Mouse (Mus musculus) stomach, embryonic 16.5 days (tissue): Measurements from ENCODE around the gene She. TPM values are rescaled to one million over a fixed set of nuclear protein-coding genes. Genes with fewer than 3 reads are reported as not detected.
"Not testable (repeated sequence)": the region's sequence is repeated elsewhere in the genome, so short reads cannot be mapped to it uniquely, and the experiment has no call there.

Experiments used
- ATAC-seq: fragments of 200-750 bp; cut with Nextera tagmentation; 2 replicates; pipeline ENCODE4 v1.8.0; 2017; ENCODE audit warnings: moderate number of reproducible peaks, moderate TSS enrichment; ENCODE audit not compliant: insufficient read depth, low FRiP score
- H3K27ac ChIP-seq: fragments of 300-500 bp; sonication (generic); 2 replicates; pipeline ENCODE4 v1.5.1; 2014; ENCODE audit warnings: low read length
- H3K27me3 ChIP-seq: fragments of 300-500 bp; sonication (generic); 2 replicates; pipeline ENCODE4 v1.6.1; 2014; ENCODE audit warnings: low read length, control low read depth, mixed read lengths; ENCODE audit not compliant: control insufficient read depth, insufficient read depth
- H3K36me3 ChIP-seq: fragments of 300-500 bp; sonication (generic); 2 replicates; pipeline ENCODE4 v1.6.1; 2014; ENCODE audit warnings: low read length; ENCODE audit not compliant: control insufficient read depth, insufficient read depth
- H3K4me1 ChIP-seq: fragments of 300-500 bp; sonication (generic); 2 replicates; pipeline ENCODE4 v1.6.1; 2014; ENCODE audit warnings: low read length, control low read depth, mixed read lengths; ENCODE audit not compliant: control insufficient read depth, insufficient read depth
- H3K4me2 ChIP-seq: fragments of 300-500 bp; sonication (generic); 2 replicates; pipeline ENCODE4 v1.6.1; 2014; ENCODE audit warnings: low read depth, low read length, mixed read lengths
- H3K4me3 ChIP-seq: fragments of 300-500 bp; sonication (generic); replicated peaks from 2 replicates; pipeline ENCODE4 v1.5.1; 2014; ENCODE audit warnings: mild to moderate bottlenecking, low read length
- H3K9ac ChIP-seq: fragments of 300-500 bp; sonication (generic); 2 replicates; pipeline ENCODE4 v1.6.1; 2014; ENCODE audit warnings: low read length
- H3K9me3 ChIP-seq: fragments of 300-500 bp; sonication (generic); replicated peaks from 2 replicates; pipeline ENCODE4 v1.6.1; 2016; ENCODE audit warnings: low read length, control low read depth; ENCODE audit not compliant: control insufficient read depth
- WGBS: fragments of 180-500 bp; shearing (Covaris S2); extraction: QIAGEN DNeasy Blood & Tissue Kit; methylation state at CpG from one replicate; pipeline ENCODE4 v1.1.7; 2014; 5-methylcytosine and 5-hydroxymethylcytosine counted together
- polyA plus RNA-seq: library from polyadenylated mRNA; unstranded; fragments of >200 nt; fragmentation: Nextera tagmentation; extraction: Ambion mirVana; gene quantifications from 2 replicates; pipeline ENCODE4 v1.2.1, GENCODE M21; 2015

The She gene
- polyA plus RNA-seq, 1 experiment from 2014 or later: 3.1 TPM

GRCm38 (mm10) chr3:89862182-89862761 lies 31.1 kb downstream of the She start:
- Histone ChIP-seq H3K36me3 (no peaks in the 10 kb centered on the region), H3K4me1 (peaks cover 16% of the 10 kb centered on the region), H3K9me3 (no peaks in the 10 kb centered on the region), H3K27ac (no peak overlapping the region), H3K4me3 (no peak overlapping the region), H3K27me3 (no peaks in the 10 kb centered on the region; the same call in 1 of the 2 replicates), H3K4me2 (no peak overlapping the region), H3K9ac (no peak overlapping the region)
- no peak for ATAC-seq
- 64% methylated on average over 8 of the region's 8 CpGs for WGBS

- not testable (repeated sequence) for H3K27me3 ChIP-seq, H3K9ac ChIP-seq, H3K27ac ChIP-seq, H3K4me2 ChIP-seq, H3K36me3 ChIP-seq, H3K4me3 ChIP-seq, ATAC-seq, H3K9me3 ChIP-seq
- H3K4me1 ChIP-seq: peaks cover 18% of the 10 kb centered on the region
- 78% methylated on average over 3 of the region's 3 CpGs for WGBS
Measured at GRCm38 (mm10) chr3:89863276-89863675, 32.1 kb downstream of the She start.

GRCm38 (mm10) chr3:89863716-89864509 lies 32.7 kb downstream of the She start:
- 81% methylated on average over 9 of the region's 9 CpGs for WGBS
- Histone ChIP-seq H3K36me3 (no peaks in the 10 kb centered on the region), H3K4me2 (no peak overlapping the region), H3K9ac (no peak overlapping the region), H3K4me1 (peaks cover 25% of the 10 kb centered on the region), H3K27me3 (no peaks in the 10 kb centered on the region; the same call in 1 of the 2 replicates), H3K27ac (no peak overlapping the region), H3K9me3 (no peaks in the 10 kb centered on the region), H3K4me3 (no peak overlapping the region)
- ATAC-seq: no peak

- 51% methylated on average over 6 of the region's 6 CpGs for WGBS
- H3K4me2 ChIP-seq: no peak overlapping the region
Measured at GRCm38 (mm10) chr3:89865020-89865419, 33.9 kb downstream of the She start.

GRCm38 (mm10) chr3:89865764-89866163 lies 34.6 kb downstream of the She start:
- no peak overlapping the region for H3K27ac ChIP-seq
- no peak overlapping the region for H3K9ac ChIP-seq
- no peak overlapping the region for H3K4me3 ChIP-seq
- 61% methylated on average over 4 of the region's 4 CpGs for WGBS
- no peaks in the 10 kb centered on the region for H3K36me3 ChIP-seq
- H3K27me3 ChIP-seq: no peaks in the 10 kb centered on the region
- H3K4me2 ChIP-seq: no peak overlapping the region
- ATAC-seq: no peak
- H3K9me3 ChIP-seq: no peaks in the 10 kb centered on the region
- peaks cover 31% of the 10 kb centered on the region for H3K4me1 ChIP-seq

More at GRCm38 (mm10) chr3:89865020-89865419, 33.9 kb downstream of the She start:
- Histone ChIP-seq H3K9ac (no peak overlapping the region), H3K4me1 (peaks cover 32% of the 10 kb centered on the region), H3K27me3 (no peaks in the 10 kb centered on the region), H3K9me3 (no peaks in the 10 kb centered on the region), H3K4me3 (no peak overlapping the region), H3K27ac (no peak overlapping the region), H3K36me3 (no peaks in the 10 kb centered on the region)
- ATAC-seq: no peak

- Histone ChIP-seq H3K4me2 (no peak overlapping the region), H3K27ac (peak overlapping the region; percentile 54; the same call in 1 of the 2 replicates), H3K9ac (no peak overlapping the region), H3K36me3 (no peaks in the 10 kb centered on the region), H3K27me3 (no peaks in the 10 kb centered on the region), H3K9me3 (no peaks in the 10 kb centered on the region), H3K4me3 (no peak overlapping the region), H3K4me1 (peaks cover 32% of the 10 kb centered on the region)
- 52% methylated on average over 4 of the region's 4 CpGs for WGBS
- ATAC-seq: peak; percentile 73; the same call in 1 of the 2 replicates
Measured at GRCm38 (mm10) chr3:89867651-89868050, 36.5 kb downstream of the She start.

GRCm38 (mm10) chr3:89868357-89868756 lies 37.2 kb downstream of the She start:
- Histone ChIP-seq H3K4me1 (peaks cover 33% of the 10 kb centered on the region), H3K9ac (no peak overlapping the region), H3K4me2 (peak overlapping the region; percentile 28; the same call in 1 of the 2 replicates), H3K27me3 (no peaks in the 10 kb centered on the region), H3K36me3 (no peaks in the 10 kb centered on the region), H3K4me3 (no peak overlapping the region), H3K27ac (peak overlapping the region; percentile 48; the same call in 1 of the 2 replicates), H3K9me3 (peaks cover 4% of the 10 kb centered on the region; the same call in 1 of the 2 replicates)
- 12% methylated on average over 7 of the region's 7 CpGs for WGBS
- ATAC-seq: peak; percentile 53

GRCm38 (mm10) chr3:89868956-89869355 lies 37.8 kb downstream of the She start:
- no peaks in the 10 kb centered on the region for H3K36me3 ChIP-seq
- peaks cover 4% of the 10 kb centered on the region; the same call in 1 of the 2 replicates for H3K9me3 ChIP-seq
- no peak for ATAC-seq
- peaks cover 33% of the 10 kb centered on the region for H3K4me1 ChIP-seq
- WGBS: 61% methylated on average over 9 of the region's 9 CpGs
- H3K27me3 ChIP-seq: no peaks in the 10 kb centered on the region
- no peak overlapping the region for H3K9ac ChIP-seq
- no peak overlapping the region for H3K4me3 ChIP-seq
- 0 out of 2 replicates have a peak overlapping the region, but pooled peaks have one; percentile 48 for H3K27ac ChIP-seq
- no peak overlapping the region for H3K4me2 ChIP-seq

- no peak overlapping the region for H3K9ac ChIP-seq
Measured at GRCm38 (mm10) chr3:89869556-89869955, 38.4 kb downstream of the She start.

More at GRCm38 (mm10) chr3:89869556-89869955, 38.4 kb downstream of the She start:
- Histone ChIP-seq H3K27ac (peak overlapping the region; percentile 12; the same call in 1 of the 2 replicates), H3K36me3 (no peaks in the 10 kb centered on the region), H3K4me1 (peaks cover 33% of the 10 kb centered on the region), H3K4me2 (no peak overlapping the region), H3K9me3 (peaks cover 4% of the 10 kb centered on the region; the same call in 1 of the 2 replicates), H3K4me3 (no peak overlapping the region), H3K27me3 (no peaks in the 10 kb centered on the region)
- no peak for ATAC-seq
- 66% methylated on average over 9 of the region's 9 CpGs for WGBS
